Mouse (Mus musculus) inflammation-experienced regulatory T-cells, adult 16 weeks (primary cell): ENCODE measurements around the gene Dgcr6. TPM values are rescaled to one million over a fixed set of nuclear protein-coding genes. Genes with fewer than 3 reads are reported as not detected.

Source experiments
- polyA plus RNA-seq: library from polyadenylated mRNA; unstranded; fragments of 100-300 nt; shearing (Covaris generic); gene quantifications from one replicate; pipeline ENCODE4 v1.2.1, GENCODE M21; 2017

Gene Dgcr6
- polyA plus RNA-seq = 40.5 TPM

GRCm38 (mm10) chr16:18052731-18053202, at the start of gene Dgcr6:
Gene Dgcr6 (plus strand): TSS chr16:18052860.

Other genes starting within 250 kb of the Dgcr6 start
- gene B830017H08Rik, start 219.7 kb upstream of the Dgcr6 start, polyA plus RNA-seq = not detected
- 2.0 TPM for gene Car15, start 214.5 kb upstream of the Dgcr6 start, polyA plus RNA-seq
- not detected for gene Gm20518, start 161.2 kb upstream of the Dgcr6 start, polyA plus RNA-seq
- gene Tssk1, start 158.6 kb upstream of the Dgcr6 start, polyA plus RNA-seq = not detected
- gene Dgcr2, start 154.3 kb upstream of the Dgcr6 start, polyA plus RNA-seq = 82.8 TPM
- gene Tssk2, start 154.2 kb upstream of the Dgcr6 start, polyA plus RNA-seq = not detected
- gene Ess2, start 141.5 kb upstream of the Dgcr6 start, polyA plus RNA-seq = 71.3 TPM
- gene Gsc2, start 137.8 kb upstream of the Dgcr6 start, polyA plus RNA-seq = not detected
- gene Slc25a1, start 124.6 kb upstream of the Dgcr6 start, polyA plus RNA-seq = 30.6 TPM
- gene Vpreb2, start 72.4 kb upstream of the Dgcr6 start, polyA plus RNA-seq = not detected
- 8.2 TPM for gene Prodh, start 37.3 kb downstream of the Dgcr6 start, polyA plus RNA-seq
- not detected for gene Rtn4r, start 74.8 kb downstream of the Dgcr6 start, polyA plus RNA-seq
- not detected for gene Ccdc188, start 165.0 kb downstream of the Dgcr6 start, polyA plus RNA-seq
- 2.0 TPM for gene Zdhhc8, start 182.3 kb downstream of the Dgcr6 start, polyA plus RNA-seq
- 125 TPM for gene Trmt2a, start 195.8 kb downstream of the Dgcr6 start, polyA plus RNA-seq
- 200 TPM for gene Ranbp1, start 195.9 kb downstream of the Dgcr6 start, polyA plus RNA-seq
- gene Gm49776, start 205.5 kb downstream of the Dgcr6 start, polyA plus RNA-seq = not detected
- 30.0 TPM for gene Dgcr8, start 236.4 kb downstream of the Dgcr6 start, polyA plus RNA-seq